Mouse (Mus musculus) thymus, adult 2 months (tissue): ENCODE data around the gene Baz1b.

Source experiments
- CTCF ChIP-seq: fragments of 200-500 bp; IDR thresholded peaks from 2 replicates; pipeline ENCODE4 v1.5.1; 2012; ENCODE audit warnings: mild to moderate bottlenecking, control low read depth, low read length, moderate library complexity, borderline replicate concordance; ENCODE audit not compliant: control insufficient read depth, poor library complexity, insufficient read depth; ENCODE audit errors: extremely low read depth
- POLR2A ChIP-seq: fragments of 200-500 bp; IDR thresholded peaks from 2 replicates; pipeline ENCODE4 v1.6.1; 2012; ENCODE audit warnings: mild to moderate bottlenecking, low read length, control low read depth, moderate library complexity; ENCODE audit not compliant: control insufficient read depth, poor library complexity, insufficient read depth; ENCODE audit errors: extremely low read depth

DNA sequence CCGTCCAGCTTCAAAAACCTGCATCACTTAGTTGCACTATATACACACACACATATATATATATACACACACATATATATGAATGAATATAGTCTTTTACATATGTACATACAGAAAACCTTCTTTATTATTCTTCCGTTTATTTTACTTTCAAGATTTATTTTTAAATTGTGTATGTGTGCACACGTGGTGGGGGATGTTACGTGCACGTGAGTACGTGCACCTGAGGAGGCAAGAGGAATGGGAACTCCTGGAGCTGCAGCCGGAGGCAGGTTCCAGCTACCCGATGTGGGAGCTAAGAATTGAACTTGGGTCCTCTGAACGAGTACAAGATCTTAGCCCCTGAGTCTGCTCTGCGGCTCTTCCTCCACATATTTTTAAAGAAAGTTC is 838 bp upstream of the Baz1b start:
- no peak for TF ChIP-seq CTCF
- TF ChIP-seq POLR2A, result no peak
